Mouse (Mus musculus) CH12.LX (cell line): ENCODE data around the gene Hdlbp. TPM values are rescaled to one million over a fixed set of nuclear protein-coding genes. Genes with fewer than 3 reads are reported as not detected.
"Not testable (repeated sequence)": the region's sequence is repeated elsewhere in the genome, so short reads cannot be mapped to it uniquely, and the experiment has no call there.

Experiments
- DNase-seq: peaks from one replicate; pipeline ENCODE4 v3.0.0-alpha.2; 2013; ENCODE audit errors: extremely low read depth
- H3K27ac ChIP-seq: 2 replicates; pipeline ENCODE4 v1.5.1; 2012; ENCODE audit warnings: low read depth, mild to moderate bottlenecking, control low read depth, moderate library complexity; ENCODE audit not compliant: insufficient read depth
- H3K27me3 ChIP-seq: replicated peaks from 2 replicates; pipeline ENCODE3; 2012; ENCODE audit warnings: inconsistent platforms
- H3K36me3 ChIP-seq, 2 experiments: replicated peaks in 1 of 2; 2 replicates each; pipeline versions ENCODE3 to v1.6.1; 2012; ENCODE audit warnings: inconsistent platforms in 1 of 2, low read length in 1 of 2, mild to moderate bottlenecking in 1 of 2, mixed read lengths in 1 of 2, moderate library complexity in 1 of 2; ENCODE audit not compliant: control insufficient read depth in 1 of 2, insufficient read depth in 1 of 2
- H3K4me1 ChIP-seq, 2 experiments: 2 replicates each; pipeline ENCODE4 v1.6.1; 2012; ENCODE audit warnings: inconsistent platforms in 1 of 2, moderate library complexity in 1 of 2; ENCODE audit not compliant: insufficient read depth in 2 of 2, control insufficient read depth in 1 of 2
- H3K4me2 ChIP-seq: 2 replicates; pipeline ENCODE4 v1.6.1; 2012; ENCODE audit warnings: low read depth, mild to moderate bottlenecking, control low read depth; ENCODE audit not compliant: poor library complexity, insufficient read depth, severe bottlenecking
- H3K4me3 ChIP-seq, 3 experiments: fragments of 150-350 bp in 1 of 3; sonication (generic) in 1 of 3; replicated peaks in 1 of 3; 2 replicates each; pipeline versions ENCODE3 to v1.5.1; 2011 to 2012; ENCODE audit warnings: low read depth in 2 of 3, low read length in 2 of 3, mild to moderate bottlenecking in 2 of 3, moderate library complexity in 2 of 3, control low read depth in 1 of 3, improper control_type of control experiment in 1 of 3, inconsistent platforms in 1 of 3, mixed read lengths in 1 of 3; ENCODE audit not compliant: poor library complexity in 1 of 3
- H3K79me2 ChIP-seq: replicated peaks from 2 replicates; pipeline ENCODE4 v1.6.1; 2012; ENCODE audit warnings: mild to moderate bottlenecking, moderate library complexity; ENCODE audit not compliant: control insufficient read depth, poor library complexity, insufficient read depth, severe bottlenecking; ENCODE audit errors: extremely low read depth
- H3K9ac ChIP-seq: 2 replicates; pipeline ENCODE4 v1.6.1; 2012; ENCODE audit warnings: low read depth, mild to moderate bottlenecking, control low read depth, moderate library complexity; ENCODE audit not compliant: insufficient read depth
- H3K9me3 ChIP-seq: replicated peaks from 2 replicates; pipeline ENCODE3; 2012; ENCODE audit warnings: low read length, inconsistent platforms, mixed read lengths
- CHD1 ChIP-seq: IDR thresholded peaks from 2 replicates; pipeline ENCODE4 v1.6.1; 2012; ENCODE audit warnings: low read depth, low read length, improper control_type of control experiment, inconsistent platforms
- CTCF ChIP-seq, 2 experiments: IDR thresholded peaks in 1 of 2; conservative IDR thresholded peaks in 1 of 2; 2 replicates each; pipeline ENCODE4 v1.5.1; 2011 to 2012; ENCODE audit warnings: low read depth in 2 of 2, low read length in 2 of 2, improper control_type of control experiment in 1 of 2, inconsistent platforms in 1 of 2, mild to moderate bottlenecking in 1 of 2, moderate library complexity in 1 of 2
- ELF1 ChIP-seq: IDR thresholded peaks from 2 replicates; pipeline ENCODE4 v1.6.1; 2014; ENCODE audit warnings: low read depth, mild to moderate bottlenecking, inconsistent platforms, low read length, improper control_type of control experiment
- EP300 ChIP-seq: IDR thresholded peaks from 2 replicates; pipeline ENCODE4 v1.6.1; 2011; ENCODE audit warnings: low read length, improper control_type of control experiment
- GABPA ChIP-seq: IDR thresholded peaks from 2 replicates; pipeline ENCODE4 v1.6.1; 2012; ENCODE audit warnings: low read depth, low read length, improper control_type of control experiment, inconsistent platforms; ENCODE audit not compliant: insufficient replicate concordance
- HCFC1 ChIP-seq: IDR thresholded peaks from 2 replicates; pipeline ENCODE4 v1.6.1; 2012; ENCODE audit warnings: low read depth, mild to moderate bottlenecking, inconsistent platforms, low read length, improper control_type of control experiment
- MAFK ChIP-seq: IDR thresholded peaks from 2 replicates; pipeline ENCODE4 v1.6.1; 2011; ENCODE audit warnings: low read length, improper control_type of control experiment; ENCODE audit not compliant: insufficient replicate concordance
- MAX ChIP-seq: IDR thresholded peaks from 2 replicates; pipeline ENCODE4 v1.6.1; 2011; ENCODE audit warnings: low read length, improper control_type of control experiment
- MEF2A ChIP-seq: IDR thresholded peaks from 2 replicates; pipeline ENCODE4 v1.6.1; 2014; ENCODE audit warnings: low read depth, mild to moderate bottlenecking, inconsistent platforms, low read length, improper control_type of control experiment, borderline replicate concordance
- MYC ChIP-seq: IDR thresholded peaks from 2 replicates; pipeline ENCODE4 v1.6.1; 2011; ENCODE audit warnings: low read depth, mild to moderate bottlenecking, improper control_type of control experiment, low read length
- PAX5 ChIP-seq: IDR thresholded peaks from 2 replicates; pipeline ENCODE4 v1.6.1; 2012; ENCODE audit warnings: low read length, inconsistent platforms, mixed read lengths
- SMC3 ChIP-seq: IDR thresholded peaks from 2 replicates; pipeline ENCODE4 v1.6.1; 2011; ENCODE audit warnings: low read depth, low read length, improper control_type of control experiment
- USF1 ChIP-seq: IDR thresholded peaks from 2 replicates; pipeline ENCODE4 v1.6.1; 2014; ENCODE audit warnings: low read depth, mild to moderate bottlenecking, inconsistent platforms, low read length, improper control_type of control experiment
- ZC3H11A ChIP-seq: IDR thresholded peaks from 2 replicates; pipeline ENCODE4 v1.6.1; 2012; ENCODE audit warnings: low read depth, mild to moderate bottlenecking, inconsistent platforms, low read length, improper control_type of control experiment
- ZKSCAN1 ChIP-seq: IDR thresholded peaks from 2 replicates; pipeline ENCODE4 v1.6.1; 2012; ENCODE audit warnings: low read depth, inconsistent platforms, low read length, improper control_type of control experiment, borderline replicate concordance
- dilution Hi-C: fragments of 300-500 bp; cut with MboI; formaldehyde crosslinking; loops from 2 replicates; pipeline ENCODE4 v1.14.3; 2020; ENCODE audit warnings: low sequenced_read_pairs; ENCODE audit not compliant: extremely low pct_unique_long_range_greater_than_20kb, extremely low pct_ligation_motif_present
- in situ Hi-C: fragments of 300-500 bp; cut with MboI; formaldehyde crosslinking; loops from 3 replicates; pipeline ENCODE4 v1.14.3; 2019; ENCODE audit warnings: low sequenced_read_pairs, low pct_ligation_motif_present, low pct_unique_long_range_greater_than_20kb, mixed read lengths
- polyA plus RNA-seq: library from polyadenylated mRNA; unstranded; fragments of >175 nt; gene quantifications from 2 replicates; pipeline ENCODE4 v1.2.1, GENCODE M21; 2012; ENCODE audit warnings: low read depth; ENCODE audit not compliant: insufficient read length
- total RNA-seq, 2 experiments: library from RNA; depleted of rRNA; stranded (reverse); fragments of 300-350 nt in 1 of 2; fragments of >200 nt in 1 of 2; gene quantifications; 2 replicates each; pipeline ENCODE4 v1.2.3; 2012 to 2014

Gene Hdlbp
- total and polyA plus RNA-seq, 3 experiments: 106 to 178 (median 114) TPM

GRCm38 (mm10) chr1:93453721-93454255 is 24.8 kb downstream of the Hdlbp start:
- Histone ChIP-seq H3K4me3 (no peak overlapping the region), H3K27ac (no peak overlapping the region), H3K36me3 (peaks cover 0 to 7% of the 10 kb centered on the region in 2 experiments), H3K9ac (no peak overlapping the region), H3K4me1 (no peaks in the 10 kb centered on the region), H3K79me2 (peaks cover 9% of the 10 kb centered on the region; the same call in 1 of the 2 replicates), H3K27me3 (no peaks in the 10 kb centered on the region), H3K9me3 (no peaks in the 10 kb centered on the region), H3K4me2 (no peak overlapping the region)
- DNase-seq: no peak
- in situ Hi-C loops (no loop called here), dilution Hi-C loops (no loop called here)
- no peak for TF ChIP-seq EP300
- TF ChIP-seq USF1: no peak
- no peak for TF ChIP-seq GABPA
- TF ChIP-seq MAFK: no peak
- TF ChIP-seq ELF1: no peak
- no peak for TF ChIP-seq PAX5
- no peak for TF ChIP-seq CTCF (conservative IDR thresholded peaks at IDR 0.05 in 1 of 2, IDR thresholded peaks at IDR 0.05 in 1 of 2; ENCODE audit: low read depth in 2 of 2, low read length in 2 of 2)
- TF ChIP-seq MEF2A: no peak
- TF ChIP-seq SMC3: no peak
- no peak for TF ChIP-seq ZKSCAN1
- no peak for TF ChIP-seq HCFC1
- TF ChIP-seq MAX: no peak
- no peak for TF ChIP-seq MYC
- TF ChIP-seq CHD1: no peak
- TF ChIP-seq ZC3H11A: no peak

DNA sequence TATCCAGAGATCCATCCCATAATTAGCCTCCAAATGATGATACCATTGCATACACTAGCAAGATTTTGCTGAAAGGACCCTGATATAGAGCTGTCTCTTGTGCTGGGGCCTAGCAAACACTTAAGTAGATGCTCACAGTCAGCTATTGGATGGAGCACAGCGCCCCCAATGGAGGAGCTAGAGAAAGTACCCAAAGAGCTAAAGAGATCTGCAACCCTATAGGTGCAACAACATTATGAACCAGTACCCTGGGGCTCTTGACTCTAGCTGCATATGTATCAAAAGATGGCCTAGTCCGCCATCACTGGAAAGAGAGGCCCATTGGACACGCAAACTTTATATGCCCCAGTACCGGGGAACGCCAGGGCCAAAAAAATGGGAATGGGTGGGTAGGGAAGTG is 28.5 kb downstream of the Hdlbp start:
- DNase-seq, H3K27ac ChIP-seq, H3K4me2 ChIP-seq, H3K79me2 ChIP-seq, H3K36me3 ChIP-seq, H3K4me1 ChIP-seq, H3K27me3 ChIP-seq, dilution Hi-C loops: not testable (repeated sequence)
- peak in 1 of 2 experiments; percentile 24; a peak in 1 of 4 replicates for TF ChIP-seq CTCF (conservative IDR thresholded peaks at IDR 0.05 in 1 of 2, IDR thresholded peaks at IDR 0.05 in 1 of 2; ENCODE audit: low read depth in 2 of 2, low read length in 2 of 2)
- TF ChIP-seq, all 38 proteins: peak for 1; not testable (repeated sequence) for 37
- in situ Hi-C loops, H3K4me3 ChIP-seq, H3K9ac ChIP-seq, H3K9me3 ChIP-seq: not testable (repeated sequence)
